Mouse (Mus musculus) cerebellum, postnatal 36 days (tissue): ENCODE results near the gene Olfr354.

ENCODE experiments used
- DNase-seq, 2 experiments: peaks; one replicate each; pipeline ENCODE4 v3.0.0; 2021 to 2022; ENCODE audit warnings: mixed read lengths in 2 of 2

The Olfr354 gene

GRCm38 (mm10) chr2:36905380-36905779, at the start of gene Olfr354:
TSS of gene Olfr354 (plus strand) at chr2:36905680.
- DNase-seq = no peak

GRCm38 (mm10) chr2:36862560-36862959, 42.9 kb upstream of the Olfr354 start, which contains the start of gene Olfr351:
TSS of gene Olfr351 (minus strand) at chr2:36862660.
- no peak for DNase-seq

GRCm38 (mm10) chr2:36868160-36868559, 37.3 kb upstream of the Olfr354 start, which contains the start of gene Olfr352:
TSS of gene Olfr352 (plus strand) at chr2:36868460.
- no peak for DNase-seq

GRCm38 (mm10) chr2:36892836-36893235, 12.6 kb upstream of the Olfr354 start, which contains the start of gene Olfr353:
TSS of gene Olfr353 (minus strand) at chr2:36892936.
- DNase-seq = no peak

- DNase-seq = no peak
These were observed 8.4 kb upstream of the Olfr354 start for GRCm38 (mm10) chr2:36897114-36897513.

GRCm38 (mm10) chr2:36928797-36929196, 23.3 kb downstream of the Olfr354 start, which contains the start of gene Olfr355:
TSS of gene Olfr355 (minus strand) at chr2:36928897.
- DNase-seq = no peak

- no peak for DNase-seq
These were observed 31.3 kb downstream of the Olfr354 start, which contains the start of gene Olfr356 for GRCm38 (mm10) chr2:36936821-36937220. TSS of gene Olfr356 (plus strand) at chr2:36937121.
